Mouse (Mus musculus) A20 (cell line): ENCODE results near the gene Vmn1r55.
"Not testable (repeated sequence)": the region's sequence is repeated elsewhere in the genome, so short reads cannot be mapped to it uniquely, and the experiment has no call there.

ENCODE experiments used
- DNase-seq: peaks from one replicate; pipeline ENCODE4 v3.0.0-alpha.2; 2011; ENCODE audit warnings: low read depth, low spot score

Vmn1r55 gene

GRCm38 (mm10) chr7:5081939-5082338 is 67.5 kb downstream of the Vmn1r55 start:
- peak; percentile 40 for DNase-seq

GRCm38 (mm10) chr7:5081241-5081640 is 68.2 kb downstream of the Vmn1r55 start:
- peak; percentile 69 for DNase-seq

GRCm38 (mm10) chr7:5080815-5081214 is 68.7 kb downstream of the Vmn1r55 start:
- DNase-seq: no peak

- DNase-seq: peak; percentile 98
Measured at GRCm38 (mm10) chr7:5080010-5080751, 69.3 kb downstream of the Vmn1r55 start, which contains the start of gene Epn1. TSS of gene Epn1 (plus strand) at chr7:5080235.

GRCm38 (mm10) chr7:5079365-5080009 is 70.0 kb downstream of the Vmn1r55 start:
- DNase-seq: not testable (repeated sequence)
